Mouse (Mus musculus): ENCODE measurements around the gene Tmem208.

GRCm38 (mm10) chr8:105384070-105384469 is 57.9 kb downstream of the Tmem208 start:
- TF ChIP-seq TAL1 (IDR thresholded peaks at IDR 0.05; ENCODE audit: low read length) (no peak), GATA1 (IDR thresholded peaks at IDR 0.05; ENCODE audit: low read length) (no peak)

All from erythroblast, embryonic 14.5 days (primary cell).